Mouse (Mus musculus): ENCODE data around the gene Snd1.

Gene Snd1

GRCm38 (mm10) chr6:28862304-28862703, 387.4 kb downstream of the Snd1 start:
- in situ Hi-C loops (cut with MseI, MboI), result no loop called here

- in situ Hi-C loops (cut with MseI, MboI), result no loop called here
These were observed 389.7 kb downstream of the Snd1 start for GRCm38 (mm10) chr6:28864684-28865083.

DNA sequence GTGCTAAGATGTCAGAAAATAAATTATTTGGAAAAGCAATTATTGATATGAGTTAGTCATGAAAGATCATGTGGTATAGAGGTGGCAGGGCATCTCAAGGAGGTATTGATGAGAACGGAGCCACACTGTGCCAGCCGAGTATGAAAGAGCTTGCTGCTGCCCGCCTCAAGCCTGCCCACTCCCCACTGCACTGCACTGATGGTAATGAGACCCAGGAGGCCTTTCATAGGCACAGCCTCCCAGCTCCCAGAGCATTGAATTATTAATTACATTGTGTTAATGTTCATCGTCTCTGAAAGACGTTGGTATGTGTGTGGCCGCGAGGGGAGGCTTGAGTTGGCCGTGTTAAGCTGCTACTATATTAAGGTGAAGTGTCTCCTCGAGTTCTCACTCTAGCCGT, 390.2 kb downstream of the Snd1 start:
- in situ Hi-C loops (cut with MseI, MboI), result no loop called here

DNA sequence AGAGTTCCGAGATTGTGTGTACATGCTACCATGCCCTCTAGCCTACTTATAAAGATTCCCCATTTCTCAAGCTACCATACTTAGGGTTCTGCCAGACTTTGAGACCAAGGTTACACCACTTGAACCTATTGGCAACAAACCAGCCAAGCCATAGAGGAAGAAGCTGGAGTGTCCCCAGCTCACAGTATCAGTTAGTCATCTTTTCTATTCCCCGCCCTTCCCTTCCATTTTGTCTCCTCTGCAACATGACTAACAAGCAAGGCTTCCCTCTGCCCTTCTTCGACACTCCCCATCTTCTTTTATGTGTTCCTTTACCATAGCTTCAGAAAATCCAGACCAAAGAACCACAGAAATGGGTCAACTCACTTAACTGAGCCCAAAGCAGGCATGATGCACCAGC, 391.3 kb downstream of the Snd1 start:
- in situ Hi-C loops (cut with MseI, MboI), result no loop called here

GRCm38 (mm10) chr6:28867516-28868251, 392.7 kb downstream of the Snd1 start:
- in situ Hi-C loops (cut with MseI, MboI), result no loop called here

DNA sequence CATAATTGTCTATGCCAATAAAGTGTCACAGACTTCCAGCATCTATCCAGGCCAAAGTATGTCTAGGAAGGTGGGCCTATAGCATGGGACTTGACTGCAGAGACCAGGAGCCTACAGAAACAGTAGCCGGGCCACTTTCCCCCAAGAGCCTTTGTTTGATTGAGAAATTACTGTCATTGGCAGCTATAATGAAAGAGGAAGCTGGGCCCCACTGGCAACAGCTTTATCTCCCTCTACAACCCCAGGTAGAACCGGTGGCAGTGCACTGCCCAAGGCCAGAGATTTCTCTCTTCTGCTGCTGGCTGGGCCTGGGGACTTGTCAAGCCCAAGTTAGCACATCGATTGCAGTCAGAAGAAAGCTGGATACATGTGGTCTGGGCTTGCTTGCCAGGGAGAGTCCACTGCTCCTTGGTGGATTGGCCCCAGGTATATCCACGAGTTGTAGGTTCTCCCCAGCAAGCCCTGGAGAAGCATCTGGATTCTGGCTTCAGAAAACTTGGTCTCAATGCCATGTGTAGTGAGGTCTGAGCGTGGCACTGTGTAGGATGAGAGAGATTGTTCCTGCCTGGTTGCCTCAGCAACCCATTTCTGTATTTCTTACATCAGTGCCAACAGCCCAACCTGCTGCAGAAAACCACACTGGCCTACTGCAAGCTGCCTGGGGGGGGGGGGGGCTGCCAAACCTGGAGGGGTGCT, 396.9 kb downstream of the Snd1 start:
- in situ Hi-C loops (cut with MseI, MboI), result no loop called here

GRCm38 (mm10) chr6:28872421-28872795, 397.5 kb downstream of the Snd1 start:
- in situ Hi-C loops (cut with MseI, MboI), result no loop called here

DNA sequence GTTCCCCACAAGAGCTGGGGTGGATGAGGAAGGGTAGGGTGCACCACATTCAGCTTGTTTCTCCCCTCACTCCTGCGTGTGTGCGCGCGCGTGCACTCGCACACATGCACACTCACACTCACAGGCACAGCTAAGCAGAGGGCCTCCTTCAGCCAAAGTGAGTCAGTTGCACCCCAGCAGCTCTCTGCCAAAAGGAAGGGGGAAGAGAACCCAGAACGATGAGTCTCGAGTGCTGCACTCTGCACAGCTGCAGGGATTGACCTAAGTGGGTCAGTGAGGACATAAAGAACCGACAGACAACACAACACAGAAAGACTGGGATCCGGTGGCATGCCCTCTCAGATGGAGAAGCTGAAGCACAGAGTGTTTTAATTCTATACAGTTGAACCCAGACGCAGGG, 399.1 kb downstream of the Snd1 start:
- in situ Hi-C loops (cut with MseI, MboI), result no loop called here

GRCm38 (mm10) chr6:28874759-28875158, 399.8 kb downstream of the Snd1 start:
- in situ Hi-C loops (cut with MseI, MboI), result no loop called here

DNA sequence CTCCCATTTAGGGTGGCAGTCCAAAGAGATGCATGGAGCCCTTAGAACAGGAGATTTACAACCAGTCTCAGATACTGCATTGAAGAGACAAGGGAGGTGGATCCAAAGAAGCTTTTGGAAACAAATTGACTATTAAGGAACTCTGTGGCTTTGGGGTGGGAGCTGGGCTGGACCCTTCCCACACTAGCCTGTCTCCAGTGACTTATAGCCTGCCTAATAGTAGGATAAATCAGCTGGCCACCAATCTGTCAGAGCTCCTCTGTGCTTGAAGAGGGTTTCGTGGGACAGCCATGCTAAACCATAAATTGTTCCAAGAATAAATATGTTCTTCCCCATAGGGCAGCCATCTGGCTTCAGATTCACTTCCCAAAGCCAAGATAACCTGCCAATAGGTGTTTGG, 400.4 kb downstream of the Snd1 start:
- in situ Hi-C loops (cut with MseI, MboI), result no loop called here

DNA sequence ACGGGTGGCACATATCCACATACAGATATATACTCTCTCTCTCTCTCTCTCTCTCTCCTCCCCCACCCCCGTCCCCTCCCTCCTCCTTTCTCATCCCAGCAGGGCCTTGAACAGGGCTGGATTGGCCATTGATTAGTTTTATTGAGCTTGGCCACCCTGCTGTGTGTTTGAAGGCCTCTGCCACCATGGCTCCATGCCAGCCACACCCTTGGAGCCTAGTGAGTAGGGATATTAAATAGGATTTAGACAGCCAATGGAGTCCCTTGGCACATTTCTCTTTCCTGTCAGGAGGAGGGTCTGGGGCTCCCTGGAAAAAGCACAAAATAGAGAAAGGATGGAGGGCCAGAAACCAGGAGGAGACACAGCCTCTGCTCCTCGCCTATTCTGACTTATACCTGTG, 401.6 kb downstream of the Snd1 start:
- in situ Hi-C loops (cut with MseI, MboI), result no loop called here

DNA sequence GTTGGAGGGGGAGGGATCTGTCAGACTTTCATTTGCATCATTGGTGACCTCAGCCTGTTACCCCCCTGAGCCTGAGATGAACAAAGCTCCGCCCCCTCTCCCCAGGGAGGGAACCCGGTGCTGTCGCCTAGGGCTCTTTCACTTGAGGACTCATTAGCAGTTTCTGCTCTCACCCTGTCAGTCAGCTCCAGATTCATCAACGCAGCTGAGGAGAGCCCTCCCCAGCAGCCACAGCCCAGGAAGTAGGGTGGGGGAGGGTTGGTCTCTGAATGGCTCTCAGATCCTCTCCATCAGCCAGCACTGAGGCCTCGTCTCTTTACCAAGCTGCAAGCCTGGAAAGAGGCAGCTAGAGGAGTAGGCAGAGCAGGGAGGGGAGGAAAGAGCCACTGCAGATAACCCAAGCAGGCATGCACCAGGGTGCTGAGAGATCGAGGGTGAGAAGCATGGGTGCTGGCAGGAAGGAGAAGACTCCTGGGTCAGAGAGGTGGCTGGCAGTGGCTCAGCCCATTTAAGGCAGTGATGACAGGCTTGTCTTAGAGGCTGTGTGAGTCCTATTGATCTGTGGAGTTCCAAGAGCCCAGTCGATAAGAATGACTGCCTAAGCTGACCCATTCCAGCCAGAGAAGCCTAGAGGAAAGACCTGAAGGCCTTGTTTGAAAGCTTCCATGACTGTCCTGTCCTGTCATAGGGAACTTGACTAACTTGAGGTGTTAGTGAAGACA, 403.2 kb downstream of the Snd1 start:
- in situ Hi-C loops (cut with MseI, MboI), result no loop called here

GRCm38 (mm10) chr6:28879315-28879714, 404.4 kb downstream of the Snd1 start:
- in situ Hi-C loops (cut with MseI, MboI), result no loop called here

DNA sequence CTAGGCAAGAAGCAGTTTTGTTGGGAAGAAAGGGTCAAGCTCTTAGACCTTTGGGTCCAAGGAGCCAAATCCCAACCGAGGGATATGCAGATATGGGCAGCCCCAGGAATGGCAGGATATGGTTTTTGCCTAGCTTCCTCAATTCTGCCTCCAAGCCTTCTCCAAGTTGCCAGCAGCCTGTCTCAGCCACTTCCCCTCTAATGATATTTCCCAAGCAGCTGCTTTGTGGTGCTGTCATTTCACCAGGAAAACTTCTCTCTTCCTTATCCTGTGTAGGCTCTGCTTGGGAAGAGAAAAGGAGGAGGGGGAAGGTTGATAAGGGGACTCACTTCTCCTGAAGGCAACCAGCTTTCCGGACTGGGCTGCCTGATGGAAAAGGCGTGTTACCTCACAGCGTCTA, 406.0 kb downstream of the Snd1 start:
- in situ Hi-C loops (cut with MseI, MboI), result no loop called here

- in situ Hi-C loops (cut with MseI, MboI), result no loop called here
These were observed 408.6 kb downstream of the Snd1 start for GRCm38 (mm10) chr6:28883518-28883917.

GRCm38 (mm10) chr6:28886724-28887440, 411.9 kb downstream of the Snd1 start:
- in situ Hi-C loops (cut with MseI, MboI), result no loop called here

GRCm38 (mm10) chr6:28890426-28890825, 415.5 kb downstream of the Snd1 start:
- in situ Hi-C loops (cut with MseI, MboI), result no loop called here

GRCm38 (mm10) chr6:28891480-28891879, 416.5 kb downstream of the Snd1 start:
- in situ Hi-C loops (cut with MseI, MboI), result no loop called here

DNA sequence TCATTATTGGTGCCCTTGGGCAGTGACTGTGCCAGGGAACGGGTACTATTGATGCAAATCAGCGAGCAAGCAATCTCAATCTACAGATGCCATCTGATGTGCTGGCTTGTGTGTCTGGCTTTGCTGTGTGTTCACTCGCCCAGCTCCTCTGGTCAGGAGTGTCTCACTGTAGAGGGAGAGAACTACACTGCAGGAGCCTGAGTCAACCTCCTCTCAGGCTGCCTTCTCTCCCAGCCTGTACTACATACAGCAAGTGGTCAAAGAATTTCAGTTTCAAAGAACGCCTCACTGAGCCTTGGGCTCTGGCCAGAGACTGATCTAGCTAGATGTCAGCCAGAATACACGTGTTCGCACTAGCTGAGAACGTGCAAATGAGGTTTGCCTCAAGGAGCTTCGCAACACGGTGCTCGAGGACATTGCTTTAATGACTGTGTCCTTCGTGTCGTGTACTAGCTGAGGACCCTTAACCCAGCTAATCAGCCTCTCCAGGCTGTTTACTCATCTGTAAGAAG, 420.1 kb downstream of the Snd1 start:
- in situ Hi-C loops (cut with MseI, MboI), result no loop called here

DNA sequence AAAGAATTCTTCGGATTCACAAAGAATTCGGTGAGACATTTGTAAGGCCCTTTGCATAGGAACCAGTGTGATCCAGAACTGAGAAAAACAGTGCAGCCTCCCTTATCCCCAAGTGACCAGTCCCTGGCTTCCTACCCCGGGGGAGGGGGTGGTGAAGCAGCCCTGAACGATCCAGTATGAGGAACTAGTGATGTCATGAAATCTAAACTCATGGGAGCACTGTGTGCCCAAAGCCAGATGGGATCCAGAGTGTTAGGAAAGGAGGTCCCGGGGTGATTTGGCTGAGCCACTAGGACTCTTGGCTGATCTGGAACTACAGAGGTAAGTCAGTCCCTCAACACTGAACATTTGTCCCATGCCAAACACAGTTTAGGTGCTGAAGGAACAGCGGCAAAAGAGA, 420.8 kb downstream of the Snd1 start:
- in situ Hi-C loops (cut with MseI, MboI), result no loop called here

GRCm38 (mm10) chr6:28896762-28897320, 421.9 kb downstream of the Snd1 start:
- in situ Hi-C loops (cut with MseI, MboI), result no loop called here
